Mouse (Mus musculus) bone marrow macrophage, adult 2 months (primary cell): ENCODE results near the gene Fgfr2.

Experiments
- CTCF ChIP-seq: IDR thresholded peaks from 2 replicates; pipeline ENCODE4 v1.5.1; 2012; ENCODE audit warnings: low read depth, mild to moderate bottlenecking, low read length, moderate library complexity
- POLR2A ChIP-seq: IDR thresholded peaks from 2 replicates; pipeline ENCODE4 v1.6.1; 2012; ENCODE audit warnings: mild to moderate bottlenecking, low read depth, low read length, borderline replicate concordance

- TF ChIP-seq CTCF (no peak), POLR2A (no peak)
Measured at GRCm38 (mm10) chr7:132573205-132573604, 549.9 kb downstream of the Fgfr2 start.
